Mouse (Mus musculus) embryonic facial prominence, embryonic 12.5 days (tissue): ENCODE measurements at regions not wholly inside any gene's neighbourhood (a gene's known extent, or its start where the extent isn't known, plus 50 kb on each side); places are given as distances from the start of the nearest gene placed in this dataset.

Source experiments
- ATAC-seq: fragments of 200-750 bp; cut with Nextera tagmentation; 2 replicates; pipeline ENCODE4 v1.8.0; 2017; ENCODE audit not compliant: insufficient number of reproducible peaks, insufficient read depth, low FRiP score, low TSS enrichment
- H3K27ac ChIP-seq: fragments of 300-500 bp; sonication (generic); 2 replicates; pipeline ENCODE4 v1.5.1; 2016; ENCODE audit warnings: mild to moderate bottlenecking
- H3K27me3 ChIP-seq: fragments of 300-500 bp; sonication (generic); 2 replicates; pipeline ENCODE4 v1.6.1; 2016; ENCODE audit warnings: mild to moderate bottlenecking, moderate library complexity
- H3K36me3 ChIP-seq: fragments of 300-500 bp; sonication (generic); 2 replicates; pipeline ENCODE4 v1.6.1; 2016; ENCODE audit warnings: mild to moderate bottlenecking
- H3K4me1 ChIP-seq: fragments of 300-500 bp; sonication (generic); 2 replicates; pipeline ENCODE4 v1.6.1; 2016
- H3K4me2 ChIP-seq: fragments of 300-500 bp; sonication (generic); replicated peaks from 2 replicates; pipeline ENCODE4 v1.6.1; 2016; ENCODE audit warnings: mild to moderate bottlenecking, moderate library complexity
- H3K4me3 ChIP-seq: fragments of 300-500 bp; sonication (generic); 2 replicates; pipeline ENCODE4 v1.5.1; 2016; ENCODE audit warnings: mild to moderate bottlenecking
- H3K9ac ChIP-seq: fragments of 300-500 bp; sonication (generic); 2 replicates; pipeline ENCODE4 v1.6.1; 2016; ENCODE audit warnings: mild to moderate bottlenecking, moderate library complexity
- H3K9me3 ChIP-seq: fragments of 300-500 bp; sonication (generic); 2 replicates; pipeline ENCODE4 v1.6.1; 2016; ENCODE audit warnings: mild to moderate bottlenecking, moderate library complexity
- WGBS: fragments of 180-500 bp; shearing (Covaris S2); methylation state at CpG from one replicate; pipeline ENCODE4 v1.1.7; 2016; 5-methylcytosine and 5-hydroxymethylcytosine counted together

- H3K9me3 ChIP-seq: no peaks in the 10 kb centered on the region
- no peak overlapping the region for H3K9ac ChIP-seq
- 78% methylated on average over 7 of the region's 7 CpGs for WGBS
- no peak overlapping the region for H3K4me3 ChIP-seq
- H3K4me1 ChIP-seq: no peaks in the 10 kb centered on the region
- H3K36me3 ChIP-seq: no peaks in the 10 kb centered on the region
- no peak overlapping the region for H3K4me2 ChIP-seq
- no peak for ATAC-seq
- H3K27me3 ChIP-seq: no peaks in the 10 kb centered on the region
- H3K27ac ChIP-seq: no peak overlapping the region
These were observed 222.5 kb upstream of the Kcnab2 start for GRCm38 (mm10) chr4:152700217-152700616.

GRCm38 (mm10) chr4:152697247-152697960 is 219.7 kb upstream of the Kcnab2 start:
- no peak overlapping the region for H3K9ac ChIP-seq
- no peak overlapping the region for H3K4me2 ChIP-seq
- no peak overlapping the region for H3K4me3 ChIP-seq
- H3K27ac ChIP-seq: no peak overlapping the region
- 51% methylated on average over 22 of the region's 22 CpGs for whole genome bisulfite sequencing
- ATAC-seq: no peak; the same call in 1 of the 2 replicates
- no peaks in the 10 kb centered on the region for H3K27me3 ChIP-seq
- no peaks in the 10 kb centered on the region for H3K4me1 ChIP-seq
- H3K36me3 ChIP-seq: no peaks in the 10 kb centered on the region
- no peaks in the 10 kb centered on the region for H3K9me3 ChIP-seq

- Histone ChIP-seq H3K4me2 (no peak overlapping the region), H3K27me3 (no peaks in the 10 kb centered on the region), H3K9ac (no peak overlapping the region), H3K36me3 (no peaks in the 10 kb centered on the region), H3K27ac (no peak overlapping the region), H3K9me3 (no peaks in the 10 kb centered on the region), H3K4me1 (no peaks in the 10 kb centered on the region), H3K4me3 (no peak overlapping the region)
- WGBS: 58% methylated on average over 12 of the region's 12 CpGs
- no peak for ATAC-seq
These were observed 214.1 kb upstream of the Kcnab2 start for GRCm38 (mm10) chr4:152691735-152692134.

- WGBS: 88% methylated on average over 13 of the region's 13 CpGs
These were observed 213.6 kb upstream of the Kcnab2 start for GRCm38 (mm10) chr4:152691302-152691701.

GRCm38 (mm10) chr4:152690766-152691165 is 213.1 kb upstream of the Kcnab2 start:
- no peak for ATAC-seq
- Histone ChIP-seq H3K9me3 (no peaks in the 10 kb centered on the region), H3K4me1 (no peaks in the 10 kb centered on the region), H3K4me2 (no peak overlapping the region), H3K9ac (no peak overlapping the region), H3K4me3 (no peak overlapping the region), H3K27me3 (no peaks in the 10 kb centered on the region), H3K36me3 (no peaks in the 10 kb centered on the region), H3K27ac (no peak overlapping the region)
- 89% methylated on average over 4 of the region's 4 CpGs for WGBS

More at GRCm38 (mm10) chr4:152691302-152691701, 213.6 kb upstream of the Kcnab2 start:
- no peaks in the 10 kb centered on the region for H3K9me3 ChIP-seq
- no peak overlapping the region for H3K4me2 ChIP-seq
- no peak overlapping the region for H3K9ac ChIP-seq
- no peak for ATAC-seq
- no peaks in the 10 kb centered on the region for H3K4me1 ChIP-seq
- H3K27ac ChIP-seq: no peak overlapping the region
- H3K27me3 ChIP-seq: no peaks in the 10 kb centered on the region
- no peak overlapping the region for H3K4me3 ChIP-seq
- H3K36me3 ChIP-seq: no peaks in the 10 kb centered on the region

- Histone ChIP-seq H3K4me3 (no peak overlapping the region), H3K9ac (no peak overlapping the region), H3K27ac (no peak overlapping the region), H3K4me2 (no peak overlapping the region), H3K9me3 (no peaks in the 10 kb centered on the region), H3K4me1 (no peaks in the 10 kb centered on the region), H3K27me3 (no peaks in the 10 kb centered on the region), H3K36me3 (no peaks in the 10 kb centered on the region)
- 85% methylated on average over 9 of the region's 9 CpGs for WGBS
- no peak for ATAC-seq
These were observed 212.2 kb upstream of the Kcnab2 start for GRCm38 (mm10) chr4:152689831-152690230.

GRCm38 (mm10) chr4:152686509-152687081 is 208.9 kb upstream of the Kcnab2 start:
- WGBS: 55% methylated on average over 12 of the region's 12 CpGs
- Histone ChIP-seq H3K9me3 (peaks cover 9% of the 10 kb centered on the region; the same call in 1 of the 2 replicates), H3K27me3 (no peaks in the 10 kb centered on the region)

GRCm38 (mm10) chr4:152674140-152674539 is 196.5 kb upstream of the Kcnab2 start:
- Histone ChIP-seq H3K36me3 (no peaks in the 10 kb centered on the region), H3K4me3 (no peak overlapping the region), H3K27me3 (no peaks in the 10 kb centered on the region), H3K9ac (no peak overlapping the region), H3K4me2 (no peak overlapping the region), H3K27ac (no peak overlapping the region), H3K9me3 (no peaks in the 10 kb centered on the region), H3K4me1 (no peaks in the 10 kb centered on the region)
- 43% methylated on average over 11 of the region's 11 CpGs for whole genome bisulfite sequencing
- no peak for ATAC-seq

More at GRCm38 (mm10) chr4:152686509-152687081, 208.9 kb upstream of the Kcnab2 start:
- H3K27ac ChIP-seq: no peak overlapping the region
- H3K4me2 ChIP-seq: no peak overlapping the region
- no peaks in the 10 kb centered on the region for H3K4me1 ChIP-seq
- no peak overlapping the region for H3K4me3 ChIP-seq
- no peaks in the 10 kb centered on the region for H3K36me3 ChIP-seq
- H3K9ac ChIP-seq: no peak overlapping the region
- no peak for ATAC-seq

GRCm38 (mm10) chr4:152663482-152663881 is 185.8 kb upstream of the Kcnab2 start:
- no peak overlapping the region for H3K27ac ChIP-seq
- H3K4me2 ChIP-seq: no peak overlapping the region
- ATAC-seq: no peak
- peaks cover 7% of the 10 kb centered on the region; the same call in 1 of the 2 replicates for H3K9me3 ChIP-seq
- H3K9ac ChIP-seq: no peak overlapping the region
- 43% methylated on average over 8 of the region's 8 CpGs for WGBS
- no peaks in the 10 kb centered on the region for H3K4me1 ChIP-seq
- H3K4me3 ChIP-seq: no peak overlapping the region
- no peaks in the 10 kb centered on the region for H3K36me3 ChIP-seq
- no peaks in the 10 kb centered on the region for H3K27me3 ChIP-seq

- no peak overlapping the region for H3K4me2 ChIP-seq
- no peak overlapping the region for H3K4me3 ChIP-seq
- no peaks in the 10 kb centered on the region for H3K36me3 ChIP-seq
- no peak overlapping the region for H3K9ac ChIP-seq
- WGBS: 92% methylated on average over 12 of the region's 12 CpGs
- peaks cover 7% of the 10 kb centered on the region; the same call in 1 of the 2 replicates for H3K9me3 ChIP-seq
- no peak overlapping the region for H3K27ac ChIP-seq
- no peak for ATAC-seq
- H3K27me3 ChIP-seq: no peaks in the 10 kb centered on the region
- H3K4me1 ChIP-seq: no peaks in the 10 kb centered on the region
These were observed 185.4 kb upstream of the Kcnab2 start for GRCm38 (mm10) chr4:152663069-152663468.

GRCm38 (mm10) chr4:152662439-152662838 is 184.8 kb upstream of the Kcnab2 start:
- WGBS: 86% methylated on average over 11 of the region's 11 CpGs

GRCm38 (mm10) chr4:152650198-152650597 is 172.5 kb upstream of the Kcnab2 start:
- Histone ChIP-seq H3K4me1 (no peaks in the 10 kb centered on the region), H3K27me3 (no peaks in the 10 kb centered on the region), H3K9ac (no peak overlapping the region), H3K36me3 (no peaks in the 10 kb centered on the region), H3K4me3 (no peak overlapping the region), H3K27ac (no peak overlapping the region), H3K9me3 (no peaks in the 10 kb centered on the region), H3K4me2 (no peak overlapping the region)
- WGBS: 60% methylated on average over 8 of the region's 8 CpGs
- no peak for ATAC-seq

More at GRCm38 (mm10) chr4:152662439-152662838, 184.8 kb upstream of the Kcnab2 start:
- no peaks in the 10 kb centered on the region for H3K36me3 ChIP-seq
- peaks cover 7% of the 10 kb centered on the region; the same call in 1 of the 2 replicates for H3K9me3 ChIP-seq
- ATAC-seq: no peak
- H3K4me1 ChIP-seq: no peaks in the 10 kb centered on the region
- H3K4me2 ChIP-seq: no peak overlapping the region
- H3K27me3 ChIP-seq: no peaks in the 10 kb centered on the region
- no peak overlapping the region for H3K27ac ChIP-seq
- H3K9ac ChIP-seq: no peak overlapping the region
- H3K4me3 ChIP-seq: no peak overlapping the region
